Mouse (Mus musculus) intestine, embryonic 16.5 days (tissue): Measurements from ENCODE around the gene Gm11549. TPM values are rescaled to one million over a fixed set of nuclear protein-coding genes. Genes with fewer than 3 reads are reported as not detected.

Source experiments
- ATAC-seq: fragments of 200-750 bp; cut with Nextera tagmentation; 2 replicates; pipeline ENCODE4 v1.8.0; 2017; ENCODE audit warnings: moderate TSS enrichment, moderate library complexity
- H3K27ac ChIP-seq: fragments of 300-500 bp; sonication (generic); 2 replicates; pipeline ENCODE4 v1.5.1; 2014; ENCODE audit warnings: mild to moderate bottlenecking, low read length
- H3K27me3 ChIP-seq: fragments of 300-500 bp; sonication (generic); replicated peaks from 2 replicates; pipeline ENCODE4 v1.6.1; 2014; ENCODE audit warnings: low read length, control low read depth, mixed read lengths; ENCODE audit not compliant: control insufficient read depth, insufficient read depth
- H3K36me3 ChIP-seq: fragments of 300-500 bp; sonication (generic); 2 replicates; pipeline ENCODE4 v1.6.1; 2014; ENCODE audit warnings: low read length, control low read depth; ENCODE audit not compliant: control insufficient read depth, insufficient read depth
- H3K4me1 ChIP-seq: fragments of 300-500 bp; sonication (generic); 2 replicates; pipeline ENCODE4 v1.6.1; 2014; ENCODE audit warnings: low read length, control low read depth, mixed read lengths; ENCODE audit not compliant: control insufficient read depth, insufficient read depth
- H3K4me2 ChIP-seq: fragments of 300-500 bp; sonication (generic); 2 replicates; pipeline ENCODE4 v1.6.1; 2014; ENCODE audit warnings: low read depth, low read length, control low read depth
- H3K4me3 ChIP-seq: fragments of 300-500 bp; sonication (generic); 2 replicates; pipeline ENCODE4 v1.5.1; 2014; ENCODE audit warnings: mild to moderate bottlenecking, low read length
- H3K9ac ChIP-seq: fragments of 300-500 bp; sonication (generic); 2 replicates; pipeline ENCODE4 v1.6.1; 2014; ENCODE audit warnings: low read depth, low read length
- H3K9me3 ChIP-seq: fragments of 300-500 bp; sonication (generic); 2 replicates; pipeline ENCODE4 v1.6.1; 2016; ENCODE audit warnings: low read length, control low read depth; ENCODE audit not compliant: control insufficient read depth
- WGBS: fragments of 180-500 bp; shearing (Covaris S2); extraction: QIAGEN DNeasy Blood & Tissue Kit; methylation state at CpG from one replicate; pipeline ENCODE4 v1.1.7; 2014; 5-methylcytosine and 5-hydroxymethylcytosine counted together
- polyA plus RNA-seq: library from polyadenylated mRNA; unstranded; fragments of >200 nt; fragmentation: Nextera tagmentation; extraction: Ambion mirVana; gene quantifications from 2 replicates; pipeline ENCODE4 v1.2.1, GENCODE M21; 2015

Gene Gm11549
- polyA plus RNA-seq, 1 experiment from 2014 or later = 0.54 TPM

DNA sequence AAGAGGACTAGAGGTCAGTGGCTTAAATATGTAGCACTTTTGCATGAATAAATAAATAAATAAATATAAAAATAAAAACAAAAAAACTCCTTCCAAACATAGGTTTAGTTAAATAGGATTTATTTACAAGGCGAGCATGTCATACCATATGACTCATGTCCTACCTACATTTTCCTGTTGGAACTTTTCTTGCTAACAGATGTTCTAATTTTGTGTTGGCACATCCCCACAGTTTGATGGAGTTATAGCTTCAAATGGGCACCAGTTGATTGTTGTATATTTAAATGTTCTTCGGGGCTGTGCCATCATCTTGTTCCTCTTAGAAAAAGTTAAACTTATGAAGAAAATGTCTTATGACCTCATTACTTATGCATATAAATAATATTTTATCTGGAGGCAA, 19.8 kb upstream of the Gm11549 start:
- no peak overlapping the region for H3K27ac ChIP-seq
- H3K4me3 ChIP-seq = no peak overlapping the region
- H3K4me1 ChIP-seq = no peaks in the 10 kb centered on the region
- no peaks in the 10 kb centered on the region for H3K9me3 ChIP-seq
- no peak overlapping the region for H3K9ac ChIP-seq
- ATAC-seq = no peak
- no peaks in the 10 kb centered on the region for H3K36me3 ChIP-seq
- 88% methylated on average over 2 of the region's 2 CpGs for WGBS
- H3K27me3 ChIP-seq = no peaks in the 10 kb centered on the region
- H3K4me2 ChIP-seq = no peak overlapping the region

DNA sequence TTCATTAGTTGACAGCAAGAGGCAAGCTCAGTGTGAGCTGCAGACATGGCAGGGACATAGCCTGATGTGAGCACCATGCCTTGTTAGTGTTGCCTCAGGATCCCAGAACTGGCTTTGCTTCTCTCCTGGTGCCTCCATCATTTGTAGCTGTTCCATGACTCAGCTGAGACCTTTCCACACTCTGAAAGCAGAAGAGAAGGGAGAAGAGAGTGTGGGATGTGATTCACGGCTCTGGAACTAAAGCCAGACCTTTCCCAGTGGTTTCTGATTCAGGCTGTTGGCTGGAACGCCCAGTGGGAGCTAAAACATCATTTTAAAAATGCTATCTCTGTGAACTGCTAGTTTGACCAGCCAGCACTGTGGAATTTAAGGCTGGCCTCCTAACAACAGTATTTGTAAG, 19.1 kb upstream of the Gm11549 start:
- Histone ChIP-seq H3K36me3 (no peaks in the 10 kb centered on the region), H3K4me2 (no peak overlapping the region), H3K4me3 (no peak overlapping the region), H3K27ac (no peak overlapping the region), H3K27me3 (no peaks in the 10 kb centered on the region), H3K9ac (no peak overlapping the region), H3K4me1 (no peaks in the 10 kb centered on the region), H3K9me3 (no peaks in the 10 kb centered on the region)
- WGBS = 62% methylated on average over 2 of the region's 2 CpGs
- ATAC-seq = no peak

DNA sequence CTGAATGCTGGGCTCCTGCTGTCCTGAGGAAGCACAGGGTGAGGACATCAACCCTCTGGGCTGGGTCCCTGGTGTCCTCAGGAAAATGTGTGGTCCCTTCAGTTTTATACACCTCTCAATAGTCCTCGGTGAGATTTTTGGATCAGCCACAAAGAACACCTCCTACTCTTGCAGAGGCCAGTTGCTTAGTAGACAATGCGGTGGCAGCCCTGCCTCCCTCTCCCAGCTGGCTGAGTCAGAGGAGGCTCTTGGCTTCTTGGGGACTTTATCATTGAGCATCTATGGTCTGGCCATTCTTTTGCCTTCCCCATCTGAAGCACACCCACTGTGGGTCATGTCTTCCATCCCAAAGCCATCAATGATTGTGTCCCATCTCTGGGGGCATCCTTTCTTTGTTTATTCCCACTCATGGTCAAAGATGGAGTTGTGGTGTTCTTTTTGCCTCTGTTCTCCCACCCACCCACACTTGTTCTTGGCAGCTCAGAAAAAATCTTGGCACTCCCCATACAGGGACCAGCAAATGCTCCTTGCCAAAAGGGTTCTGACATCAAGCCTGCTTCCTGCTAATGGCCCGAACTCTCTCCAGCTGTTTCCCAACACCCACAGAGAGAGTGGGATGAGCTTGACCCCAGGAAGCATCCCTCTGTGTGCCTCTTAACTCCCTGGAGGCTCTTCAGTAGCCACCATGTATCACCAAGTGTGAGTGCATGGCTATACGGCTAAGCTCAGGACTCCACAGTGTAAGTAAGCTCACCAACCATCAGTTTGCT, 16.3 kb upstream of the Gm11549 start:
- WGBS = 85% methylated on average over 4 of the region's 4 CpGs
- ATAC-seq = no peak
- Histone ChIP-seq H3K4me2 (no peak overlapping the region), H3K36me3 (no peaks in the 10 kb centered on the region), H3K9me3 (0 out of 2 replicates have a peak, but pooled peaks cover 9% of the 10 kb centered on the region), H3K27ac (no peak overlapping the region), H3K27me3 (no peaks in the 10 kb centered on the region), H3K9ac (no peak overlapping the region), H3K4me1 (peaks cover 6% of the 10 kb centered on the region), H3K4me3 (no peak overlapping the region)

DNA sequence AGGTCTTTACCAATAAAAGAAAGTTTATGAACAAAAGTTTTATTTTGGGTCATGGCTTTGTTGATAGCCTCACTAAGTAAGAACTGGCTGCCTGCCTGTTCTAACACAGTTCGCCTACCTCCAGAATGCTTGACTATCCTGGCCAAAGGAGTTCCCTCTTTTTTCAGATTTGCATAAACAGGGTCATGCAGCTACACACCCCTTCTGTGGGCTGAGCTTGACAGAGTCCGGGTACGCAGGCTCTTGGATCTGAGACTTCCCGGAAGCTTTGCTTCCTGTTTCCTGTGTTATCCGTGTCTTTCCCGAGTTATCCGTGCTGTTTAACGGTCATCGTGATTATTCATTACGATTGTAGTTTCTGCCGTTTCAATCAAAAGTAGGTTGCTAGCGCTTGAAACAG, 14.4 kb upstream of the Gm11549 start:
- no peak overlapping the region for H3K4me3 ChIP-seq
- no peaks in the 10 kb centered on the region for H3K36me3 ChIP-seq
- ATAC-seq = no peak
- H3K27me3 ChIP-seq = no peaks in the 10 kb centered on the region
- H3K27ac ChIP-seq = no peak overlapping the region
- 90% methylated on average over 12 of the region's 12 CpGs for WGBS
- 0 out of 2 replicates have a peak, but pooled peaks cover 9% of the 10 kb centered on the region for H3K9me3 ChIP-seq
- H3K9ac ChIP-seq = no peak overlapping the region
- H3K4me1 ChIP-seq = peaks cover 9% of the 10 kb centered on the region
- H3K4me2 ChIP-seq = no peak overlapping the region

DNA sequence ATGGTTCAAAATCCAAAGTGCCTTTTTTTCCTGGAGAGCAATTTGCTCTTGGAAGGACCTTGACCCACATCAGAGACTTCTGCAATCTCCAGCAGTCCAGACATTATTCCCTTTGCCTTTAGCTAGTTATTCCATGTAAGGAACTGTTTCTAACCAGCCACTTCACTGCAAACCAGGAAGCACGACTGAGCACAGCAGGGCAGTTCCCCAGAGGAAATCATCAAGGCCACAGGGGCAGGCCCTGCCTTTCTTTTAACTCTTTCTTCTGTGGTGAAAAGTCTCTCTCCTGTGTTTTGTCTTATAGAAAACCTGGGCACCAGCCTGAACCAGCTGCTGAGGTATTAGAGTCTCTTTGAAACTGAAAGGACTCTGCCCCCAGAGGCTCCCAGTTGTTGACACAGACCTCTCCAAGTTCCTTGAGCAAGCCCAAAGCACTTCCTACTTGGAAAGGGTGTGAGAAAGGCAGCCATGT, 11.6 kb upstream of the Gm11549 start:
- Histone ChIP-seq H3K36me3 (no peaks in the 10 kb centered on the region), H3K4me3 (no peak overlapping the region), H3K27ac (peak overlapping the region; percentile 90), H3K9ac (no peak overlapping the region), H3K4me1 (peaks cover 9% of the 10 kb centered on the region), H3K9me3 (0 out of 2 replicates have a peak, but pooled peaks cover 9% of the 10 kb centered on the region), H3K4me2 (no peak overlapping the region), H3K27me3 (no peaks in the 10 kb centered on the region)
- 7% methylated on average over 1 of the region's 1 CpGs for WGBS
- peak; percentile 94 for ATAC-seq

DNA sequence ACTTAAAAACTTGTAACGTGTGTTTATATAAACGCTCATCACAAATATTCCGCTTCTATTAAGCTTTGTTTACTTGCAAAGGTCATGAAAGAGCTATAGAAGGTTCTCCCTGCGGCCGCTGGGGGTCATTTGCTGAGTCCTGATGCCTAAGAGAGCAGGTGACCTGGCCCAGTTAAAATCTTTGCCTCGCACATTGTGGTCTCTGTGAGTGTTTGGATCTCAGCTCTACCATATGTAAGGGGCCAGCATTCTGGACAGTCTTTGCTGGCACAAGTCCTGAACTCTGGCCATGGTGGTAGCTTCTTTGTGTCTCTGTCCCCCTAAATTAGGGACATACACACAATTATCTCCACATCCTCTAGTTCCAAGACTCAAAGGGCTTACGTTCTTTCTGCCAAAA, 11.1 kb upstream of the Gm11549 start:
- Histone ChIP-seq H3K4me3 (no peak overlapping the region), H3K4me2 (peak overlapping the region; percentile 74; the same call in 1 of the 2 replicates), H3K36me3 (no peaks in the 10 kb centered on the region), H3K27me3 (no peaks in the 10 kb centered on the region), H3K9me3 (0 out of 2 replicates have a peak, but pooled peaks cover 9% of the 10 kb centered on the region), H3K27ac (peak overlapping the region; percentile 90), H3K4me1 (peaks cover 9% of the 10 kb centered on the region), H3K9ac (no peak overlapping the region)
- peak; percentile 64 for ATAC-seq
- 29% methylated on average over 7 of the region's 7 CpGs for WGBS

DNA sequence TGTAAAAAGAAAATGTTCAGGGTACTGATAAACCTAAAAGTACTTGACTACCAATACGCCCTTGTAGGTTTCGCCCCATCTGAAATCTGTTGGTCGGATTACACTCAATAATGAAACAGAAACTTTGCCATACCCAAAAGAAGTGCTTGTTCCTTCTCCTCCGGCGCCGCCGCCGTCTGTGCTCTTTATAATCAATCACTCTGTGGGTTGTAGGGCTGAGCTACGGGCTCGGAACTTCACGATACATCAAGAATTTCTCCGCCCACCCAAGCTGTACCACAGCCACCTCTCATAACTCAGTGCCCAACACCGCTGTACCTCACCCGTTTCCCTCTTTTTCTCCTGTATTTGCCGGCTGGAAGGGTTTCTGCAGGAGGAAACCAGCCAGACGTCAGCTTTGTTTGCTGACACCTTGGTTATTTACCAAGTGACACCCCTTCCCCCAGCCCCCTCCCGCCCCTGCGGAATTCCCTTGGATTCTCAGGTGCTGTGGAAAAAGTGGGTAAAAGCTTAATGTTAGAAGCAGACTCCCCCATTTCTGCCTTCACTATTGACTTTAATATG, 10.4 kb upstream of the Gm11549 start:
- H3K9ac ChIP-seq = peak overlapping the region; percentile 63
- no peak for ATAC-seq
- 0 out of 2 replicates have a peak, but pooled peaks cover 9% of the 10 kb centered on the region for H3K9me3 ChIP-seq

DNA sequence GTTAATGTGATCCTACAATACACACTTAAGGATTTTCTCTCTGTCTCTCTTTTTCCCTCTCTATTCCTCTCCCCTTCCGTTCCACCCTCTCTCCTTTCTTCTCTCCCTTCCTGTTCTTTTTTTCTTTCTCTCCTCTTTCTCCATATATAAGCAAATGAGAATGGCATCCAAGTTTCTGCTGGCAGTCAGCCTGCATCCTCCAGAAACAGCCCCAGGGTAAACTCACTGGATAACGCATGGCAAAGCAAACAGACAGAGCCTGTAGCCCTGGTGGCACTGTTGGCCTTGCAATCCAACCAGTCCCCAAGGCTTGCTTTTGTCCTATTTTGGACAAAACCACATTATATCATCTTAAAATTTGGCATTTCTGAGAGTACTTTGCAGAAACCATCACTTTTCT, 9.6 kb upstream of the Gm11549 start:
- Histone ChIP-seq H3K9me3 (0 out of 2 replicates have a peak, but pooled peaks cover 9% of the 10 kb centered on the region), H3K4me1 (peaks cover 9% of the 10 kb centered on the region), H3K27me3 (no peaks in the 10 kb centered on the region), H3K9ac (no peak overlapping the region), H3K36me3 (no peaks in the 10 kb centered on the region), H3K4me3 (no peak overlapping the region), H3K4me2 (no peak overlapping the region), H3K27ac (no peak overlapping the region)
- WGBS = 52% methylated on average over 2 of the region's 2 CpGs
- ATAC-seq = no peak

More for the DNA sequence above, 10.4 kb upstream of the Gm11549 start:
- WGBS = 5% methylated on average over 18 of the region's 18 CpGs
- Histone ChIP-seq H3K4me3 (peak overlapping the region; percentile 44), H3K36me3 (no peaks in the 10 kb centered on the region), H3K27me3 (no peaks in the 10 kb centered on the region), H3K4me1 (peaks cover 9% of the 10 kb centered on the region), H3K27ac (0 out of 2 replicates have a peak overlapping the region, but pooled peaks have one; percentile 27), H3K4me2 (peak overlapping the region; percentile 74)

DNA sequence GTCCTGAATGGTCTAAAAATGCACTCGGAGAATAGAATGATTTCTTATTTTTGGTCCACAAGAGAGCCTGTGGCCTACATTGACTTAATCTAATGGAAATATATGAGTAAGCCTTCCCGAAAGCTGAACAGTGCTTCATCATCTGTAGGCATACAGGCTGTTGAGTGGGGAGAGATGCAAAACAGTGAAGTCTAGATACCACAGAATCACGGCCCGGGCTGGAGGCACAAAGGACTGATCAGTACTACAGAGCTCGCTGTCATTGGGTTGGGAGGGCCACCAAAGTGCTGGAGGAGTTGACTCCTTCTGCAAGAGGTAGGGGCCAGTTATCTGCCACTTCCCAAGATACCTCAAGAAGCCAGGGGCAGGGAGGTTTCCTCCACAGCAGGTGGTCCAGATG, 9.2 kb upstream of the Gm11549 start:
- H3K4me2 ChIP-seq = no peak overlapping the region
- H3K9ac ChIP-seq = no peak overlapping the region
- no peak overlapping the region for H3K4me3 ChIP-seq
- no peak overlapping the region for H3K27ac ChIP-seq
- ATAC-seq = no peak
- H3K27me3 ChIP-seq = no peaks in the 10 kb centered on the region
- 0 out of 2 replicates have a peak, but pooled peaks cover 9% of the 10 kb centered on the region for H3K9me3 ChIP-seq
- 90% methylated on average over 5 of the region's 5 CpGs for WGBS
- H3K4me1 ChIP-seq = peaks cover 9% of the 10 kb centered on the region
- no peaks in the 10 kb centered on the region for H3K36me3 ChIP-seq
